Mouse (Mus musculus) CD4-positive, CD25-positive, alpha-beta regulatory T cell, adult 4 months (primary cell): Measurements from ENCODE around the gene Fam160a1. TPM values are rescaled to one million over a fixed set of nuclear protein-coding genes. Genes with fewer than 3 reads are reported as not detected.

Source experiments
- ATAC-seq: one replicate; pipeline ENCODE4 v1.8.0; 2017
- polyA plus RNA-seq, 2 experiments: library from polyadenylated mRNA; unstranded; fragments of 100-300 nt; shearing (Covaris generic); gene quantifications; one replicate each; pipeline ENCODE4 v1.2.1; 2017

Fam160a1 gene
- polyA plus RNA-seq, 2 experiments from 2014 or later: 3.8 to 8.0 TPM

DNA sequence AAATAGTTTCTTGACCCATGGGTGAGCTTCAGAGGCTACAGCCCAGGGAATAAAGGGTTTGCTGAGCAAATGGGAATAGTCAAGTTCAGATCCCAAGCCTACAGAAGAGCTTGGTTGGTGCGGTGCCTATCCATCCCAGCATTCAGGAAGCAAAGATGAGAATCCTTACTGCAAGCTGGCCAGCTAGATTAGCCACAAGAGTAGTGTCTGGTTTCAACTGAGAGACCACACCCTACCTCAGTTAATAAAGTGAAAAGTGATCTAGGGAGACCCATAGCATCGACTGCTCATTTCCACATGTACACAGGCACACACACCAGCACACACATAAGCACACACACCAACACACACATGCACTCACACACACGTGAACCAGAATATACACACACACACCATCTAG is 75.3 kb downstream of the Fam160a1 start:
- no peak for ATAC-seq

DNA sequence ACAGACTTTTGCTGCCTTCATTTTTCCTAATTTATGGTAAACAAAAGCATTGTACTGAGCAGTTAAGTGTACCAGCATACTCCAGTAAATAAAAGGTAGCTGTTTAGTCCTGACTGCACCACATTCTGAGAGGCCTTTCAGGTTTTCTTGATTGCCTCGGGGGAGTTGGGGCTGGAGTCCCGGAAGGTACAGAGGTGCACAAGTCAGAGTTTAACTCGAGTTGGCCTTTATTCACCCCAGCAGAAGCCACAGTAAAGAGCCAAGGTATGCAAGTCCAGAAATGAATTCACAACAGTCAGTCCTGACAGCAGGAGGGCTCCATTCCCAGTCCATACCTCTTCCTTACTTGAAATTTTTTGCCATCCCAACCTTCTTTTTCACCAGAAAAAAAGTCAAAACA is 78.5 kb downstream of the Fam160a1 start:
- ATAC-seq: no peak

DNA sequence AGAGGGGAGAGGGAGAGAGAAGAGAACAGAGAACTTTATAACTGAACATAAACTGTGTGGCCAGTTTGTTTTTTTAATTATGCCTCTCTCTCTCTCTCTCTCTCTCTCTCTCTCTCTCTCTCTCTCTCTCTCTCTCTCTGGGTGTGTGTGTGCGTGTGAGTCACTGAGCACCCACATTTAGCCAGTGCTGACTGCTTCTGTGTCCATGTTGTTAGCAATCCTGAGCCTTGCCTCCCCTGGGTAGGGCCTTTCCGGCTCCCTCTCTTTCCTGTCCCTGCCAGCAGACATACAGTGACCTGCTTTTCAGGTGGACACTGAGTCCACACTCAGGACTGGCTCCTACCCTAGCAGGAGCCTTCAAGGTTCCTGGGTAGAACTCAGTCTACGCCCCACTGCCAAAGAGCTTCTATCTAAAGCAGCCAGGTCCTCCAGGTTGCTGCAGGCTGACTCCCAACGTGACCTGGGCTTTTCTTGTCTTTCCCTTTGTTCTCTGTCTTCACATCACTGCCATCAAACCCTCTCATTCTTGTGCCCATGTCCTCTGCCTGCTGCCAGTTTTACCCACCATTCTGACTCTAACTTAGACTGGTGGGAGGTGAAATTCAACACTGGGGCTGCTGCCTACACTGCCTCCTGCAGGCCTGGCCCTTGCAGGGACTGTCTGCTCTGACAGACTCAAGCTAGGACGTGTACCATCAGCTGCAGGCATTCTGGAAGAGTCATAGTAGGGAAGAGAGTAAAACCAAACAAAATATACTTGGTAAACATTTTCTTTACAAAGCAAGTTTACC is 83.0 kb downstream of the Fam160a1 start:
- ATAC-seq: no peak

DNA sequence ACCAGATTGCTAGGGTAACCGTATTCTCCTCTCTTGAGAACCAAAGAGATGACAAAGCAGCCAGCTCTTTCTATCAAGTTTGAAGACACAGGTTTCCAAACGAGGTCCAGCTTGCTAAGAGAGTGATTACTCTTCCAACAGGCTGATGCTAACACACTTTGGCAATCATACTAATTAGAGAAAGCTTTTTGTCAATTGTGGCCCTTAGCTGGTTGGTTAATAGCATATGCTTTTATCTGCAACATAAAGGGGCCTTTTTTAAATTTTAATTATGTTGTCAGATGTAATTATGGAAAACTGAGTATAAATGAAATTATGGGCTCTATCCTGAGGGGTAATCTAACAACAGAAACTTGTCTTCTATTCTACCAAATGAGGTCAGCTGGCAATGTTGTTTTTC is 89.9 kb downstream of the Fam160a1 start:
- no peak for ATAC-seq

DNA sequence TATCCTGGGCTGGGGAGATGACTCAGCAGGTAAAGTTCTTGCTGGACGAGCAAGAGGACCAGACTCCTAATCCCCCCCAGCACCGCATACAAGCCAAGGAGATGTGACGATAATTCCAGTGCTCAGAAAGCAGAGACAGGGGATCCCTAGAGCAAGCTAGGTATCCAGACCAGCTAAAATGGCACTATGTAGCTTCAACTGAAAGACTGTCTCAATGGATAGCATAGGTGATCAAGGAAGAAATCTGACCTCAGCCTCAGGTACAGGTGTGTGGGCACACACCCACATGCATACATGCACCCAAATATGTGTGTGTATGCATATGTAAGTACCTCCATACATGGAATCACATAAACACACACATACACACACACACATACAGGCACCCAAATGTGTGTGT is 91.1 kb downstream of the Fam160a1 start:
- ATAC-seq: no peak

DNA sequence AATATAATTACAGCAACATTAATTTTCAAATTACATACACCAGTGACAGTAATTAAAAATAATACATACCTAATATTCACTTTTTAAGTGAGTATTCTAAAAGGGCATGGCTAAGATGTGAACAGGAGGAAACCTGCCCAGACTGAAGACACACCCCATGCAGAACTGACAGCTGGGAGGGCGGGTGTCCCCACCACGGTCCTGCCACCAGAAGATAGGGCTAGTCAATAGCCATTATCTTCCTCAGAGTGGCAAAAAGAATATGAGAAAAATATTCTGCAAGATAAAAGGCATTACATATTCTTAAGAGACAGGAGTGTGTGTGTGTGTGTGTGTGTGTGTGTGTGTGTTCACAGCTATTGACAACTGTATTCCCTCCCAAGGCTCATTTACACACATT is 92.0 kb downstream of the Fam160a1 start:
- ATAC-seq: no peak

DNA sequence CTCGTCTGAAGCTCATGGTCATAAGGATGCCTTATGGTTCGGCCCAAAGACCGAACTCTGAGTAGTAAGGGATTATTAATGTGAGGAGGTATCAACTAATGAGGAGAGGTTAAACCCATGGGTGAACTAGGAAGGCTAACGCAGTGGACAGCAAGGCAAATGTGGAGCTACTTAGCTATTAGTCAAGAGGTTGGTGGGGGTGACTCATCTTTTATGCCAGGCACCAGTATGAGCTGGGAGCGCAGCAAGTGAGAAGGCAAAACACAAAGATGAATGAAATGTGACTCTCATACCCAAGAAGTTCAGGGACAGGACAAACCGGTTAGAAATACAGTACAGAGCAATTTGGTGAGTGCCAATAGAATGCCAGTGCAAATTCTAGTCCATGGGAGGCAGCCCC is 94.5 kb downstream of the Fam160a1 start:
- no peak for ATAC-seq

DNA sequence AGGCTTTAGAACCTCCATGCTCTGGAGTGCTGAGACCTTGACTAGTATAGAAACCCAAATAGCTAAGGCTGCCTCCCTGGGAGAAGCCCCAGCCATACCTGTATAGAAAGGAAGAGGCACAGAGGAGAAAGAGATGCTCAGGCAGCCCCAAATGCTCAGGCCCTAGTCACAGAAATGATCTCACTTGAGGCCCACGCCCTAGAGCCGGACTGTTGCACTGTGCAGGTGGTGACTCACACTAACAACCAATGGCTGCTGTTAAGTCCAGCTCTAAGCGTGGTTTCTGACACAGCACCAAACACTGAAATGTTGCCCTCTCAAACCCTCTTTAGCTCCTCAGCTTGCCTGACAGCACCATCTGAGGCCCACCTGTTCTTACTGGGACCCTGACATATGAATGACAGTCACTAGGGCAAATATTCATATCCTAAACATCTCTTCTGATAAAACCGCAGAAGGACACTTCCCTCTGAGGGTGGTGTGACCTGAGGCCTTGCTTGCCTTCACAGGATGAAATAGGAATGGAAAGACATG is 101.3 kb downstream of the Fam160a1 start:
- ATAC-seq: no peak

DNA sequence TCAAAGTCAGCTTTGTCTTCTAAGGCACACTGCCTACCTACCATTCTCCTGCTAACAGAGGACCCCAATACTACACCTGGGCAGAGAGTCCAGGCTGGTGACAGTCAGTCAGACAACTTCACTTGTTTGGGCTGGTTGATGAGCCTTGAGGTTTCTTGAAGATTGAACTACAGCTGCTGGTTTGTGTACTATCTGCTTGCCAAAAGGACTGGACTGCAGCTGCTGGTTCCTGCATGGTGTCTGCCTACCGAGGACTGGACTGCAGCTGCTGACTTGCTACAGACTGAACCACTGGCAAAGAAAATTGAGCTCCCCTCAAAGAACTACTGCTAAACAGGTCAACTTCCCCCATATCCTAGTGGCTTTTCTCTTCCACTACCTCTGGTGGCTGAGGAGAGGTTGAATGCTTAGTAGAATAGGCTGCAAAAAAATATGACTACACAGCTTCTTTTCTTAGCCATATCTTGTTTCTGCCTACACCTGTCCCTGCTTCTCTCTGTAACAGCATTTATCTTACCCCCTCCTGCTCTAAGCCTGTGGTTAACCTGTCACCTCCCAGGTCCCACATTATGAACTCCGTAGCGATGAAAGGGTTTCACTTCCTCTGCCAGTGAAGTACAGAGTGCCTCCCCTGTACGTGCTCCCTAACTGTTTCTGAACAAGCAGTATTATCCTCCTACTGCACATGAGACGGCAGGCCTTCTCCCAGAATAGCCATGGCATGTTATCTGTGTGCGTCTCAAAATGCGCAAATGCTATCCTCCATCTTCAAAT is 103.0 kb downstream of the Fam160a1 start:
- ATAC-seq: no peak

DNA sequence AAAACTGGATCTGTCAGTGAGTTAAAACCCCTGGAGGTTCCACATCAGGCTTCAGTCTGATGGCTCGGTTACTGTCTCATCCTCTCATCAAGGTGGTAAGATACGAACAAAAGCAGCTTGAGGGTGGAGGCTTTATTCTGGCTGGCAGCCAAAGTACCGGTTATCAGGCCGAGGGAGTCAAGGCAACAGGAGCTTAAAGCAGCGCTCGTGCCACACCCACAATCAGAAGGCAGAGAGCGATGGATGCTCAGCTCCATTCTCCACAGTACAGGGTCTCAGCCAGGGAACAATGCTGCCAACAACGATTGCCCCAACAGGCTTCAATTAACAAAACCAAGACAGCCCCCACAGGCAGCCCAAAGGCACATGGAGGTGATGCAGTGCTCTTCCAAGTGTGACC is 106.4 kb downstream of the Fam160a1 start:
- ATAC-seq: no peak

DNA sequence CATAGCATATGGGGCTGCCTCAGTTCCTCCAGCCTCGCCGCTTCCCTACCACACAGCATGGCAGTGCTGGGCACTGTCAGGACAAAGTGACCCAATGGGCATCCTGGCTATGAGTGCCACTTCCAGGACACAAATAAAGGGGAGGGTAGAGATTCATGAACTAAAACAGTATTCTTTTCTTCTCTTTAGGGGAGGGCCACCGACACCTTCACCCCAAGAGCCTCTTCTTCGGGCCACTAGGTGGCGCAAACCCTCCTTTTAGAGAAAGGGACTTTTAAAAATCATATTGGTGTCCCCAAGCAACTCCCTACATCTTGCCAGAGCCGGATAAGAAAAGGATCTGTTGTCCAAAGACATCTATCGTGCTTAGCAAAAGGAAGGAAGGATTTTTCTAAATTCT is 109.7 kb downstream of the Fam160a1 start:
- ATAC-seq: no peak

DNA sequence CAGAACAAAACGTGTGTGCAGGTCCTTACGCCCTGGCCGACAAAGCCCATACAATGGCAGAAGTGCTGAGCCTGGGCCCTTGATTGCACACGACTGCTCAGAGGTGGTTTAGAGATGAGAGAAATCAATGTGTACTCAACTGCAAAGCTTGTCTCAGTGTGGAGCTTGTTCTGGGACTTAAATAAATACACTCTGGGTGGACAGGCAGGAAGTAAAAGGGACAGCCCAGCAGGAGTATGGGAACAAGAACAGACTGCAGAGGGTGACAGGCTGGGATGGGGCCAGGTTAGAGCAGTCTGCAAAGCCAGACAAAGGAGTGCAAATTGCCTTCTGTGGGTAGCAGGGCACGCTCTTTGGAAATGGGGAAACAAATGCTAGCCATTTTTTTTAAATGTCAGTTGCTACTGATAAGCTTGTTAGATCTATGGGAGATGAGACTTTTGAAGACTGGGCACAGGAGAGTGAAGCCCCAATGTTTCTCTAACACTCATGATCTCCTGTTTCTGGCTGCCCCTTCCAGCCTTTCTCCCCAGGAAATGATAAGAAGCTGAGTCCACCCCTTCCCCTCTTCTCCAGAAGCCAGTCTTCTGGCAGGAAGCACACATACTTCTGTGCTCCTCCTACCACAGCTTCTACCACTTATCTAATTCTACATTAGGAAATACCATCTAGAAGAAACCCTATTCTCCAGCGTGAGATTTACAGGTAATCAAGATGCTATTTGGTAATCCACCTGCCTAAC is 113.8 kb downstream of the Fam160a1 start:
- ATAC-seq: no peak

DNA sequence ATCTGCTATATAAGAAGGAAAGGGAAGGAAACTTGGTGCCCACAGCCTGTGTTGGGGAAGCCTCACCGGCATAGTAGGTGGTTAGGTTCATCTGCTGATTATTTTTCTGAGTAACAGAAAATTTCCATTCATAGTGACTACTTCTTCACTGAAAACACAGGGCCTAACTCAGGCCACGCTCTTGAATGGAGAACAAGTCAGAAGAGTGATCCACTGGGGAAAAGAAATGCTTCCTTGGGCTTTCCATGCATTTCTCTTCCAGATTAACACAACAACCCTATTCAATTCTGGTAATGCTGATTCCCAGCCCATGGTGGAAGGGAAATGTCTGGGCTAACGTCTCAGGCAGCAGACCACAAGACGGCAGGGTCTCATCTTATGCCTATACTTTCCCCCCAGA is 118.6 kb downstream of the Fam160a1 start:
- ATAC-seq: no peak

DNA sequence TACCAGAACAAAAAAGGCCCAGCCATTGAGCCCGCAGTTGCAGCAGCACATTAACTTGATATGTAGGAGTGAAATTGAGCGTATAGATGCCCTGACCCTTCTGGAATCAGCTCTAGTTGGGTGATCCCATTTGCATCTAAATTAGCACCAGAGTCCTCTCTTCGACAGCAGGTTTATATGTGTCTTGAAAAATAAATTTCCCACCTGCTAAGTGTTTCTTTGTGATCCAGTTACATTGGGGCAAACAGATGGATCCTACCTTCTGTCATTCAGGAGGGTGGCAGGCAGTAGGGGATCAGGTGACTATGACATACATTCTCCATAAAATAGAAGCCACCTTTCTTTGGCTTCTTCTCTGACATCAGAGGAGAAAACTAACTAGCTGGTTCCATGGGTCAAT is 122.0 kb downstream of the Fam160a1 start:
- no peak for ATAC-seq

DNA sequence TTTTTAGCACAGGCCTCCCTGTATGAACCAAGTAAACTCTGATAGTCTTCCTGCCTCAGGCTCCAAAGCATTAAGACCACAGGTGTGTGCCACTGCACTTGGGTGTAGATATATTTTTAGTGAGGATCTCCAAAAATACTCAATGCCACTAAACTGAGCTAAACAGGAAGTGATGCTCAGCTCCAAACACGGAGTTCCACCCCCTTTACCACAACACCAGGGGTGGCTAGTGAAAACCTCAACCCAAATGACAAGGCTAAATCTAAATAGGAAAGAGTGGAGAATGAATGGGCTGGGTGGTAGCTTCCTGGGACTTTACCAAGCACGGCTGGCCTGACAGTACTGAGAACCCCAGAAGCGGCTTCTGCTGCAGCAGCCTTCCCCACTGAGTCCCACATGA is 124.1 kb downstream of the Fam160a1 start:
- no peak for ATAC-seq

DNA sequence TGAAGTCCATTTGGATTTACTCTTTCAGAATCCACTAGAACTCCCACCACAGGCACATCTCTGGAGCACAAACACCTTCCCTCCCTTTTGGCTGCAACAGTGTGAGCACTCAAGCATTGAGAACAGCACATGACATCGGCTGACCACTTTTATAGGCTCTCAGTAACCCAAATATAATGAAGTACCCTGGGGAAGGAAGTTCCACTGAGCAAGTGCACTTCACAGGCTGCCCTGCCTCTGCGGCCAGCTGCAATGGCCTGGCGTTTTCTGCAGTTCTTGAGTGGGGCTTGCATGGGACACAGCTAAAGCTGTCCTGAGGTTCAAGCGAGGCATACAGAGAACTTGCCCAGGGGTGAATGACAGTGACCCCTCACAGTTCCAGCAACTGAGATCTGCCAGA is 126.0 kb downstream of the Fam160a1 start:
- ATAC-seq: no peak

DNA sequence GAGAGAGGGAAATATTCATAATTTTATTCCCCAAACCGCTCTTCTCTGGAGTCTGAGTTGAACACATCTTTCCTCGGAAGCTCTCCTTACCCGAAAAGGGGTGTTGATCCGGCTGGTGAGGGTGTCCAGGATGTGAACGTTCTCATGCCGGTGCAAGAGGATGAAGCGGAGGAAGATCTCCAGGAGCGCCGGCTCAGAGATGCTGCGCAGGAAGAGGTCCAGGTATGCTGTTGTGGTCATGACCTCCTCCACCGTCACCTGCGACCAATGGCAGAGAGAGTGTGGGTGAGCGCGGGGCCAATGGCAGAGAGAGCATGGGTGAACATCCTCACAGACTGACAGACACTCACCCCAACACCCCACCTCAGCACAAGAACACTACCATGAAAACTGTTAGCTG is 128.8 kb downstream of the Fam160a1 start:
- no peak for ATAC-seq

DNA sequence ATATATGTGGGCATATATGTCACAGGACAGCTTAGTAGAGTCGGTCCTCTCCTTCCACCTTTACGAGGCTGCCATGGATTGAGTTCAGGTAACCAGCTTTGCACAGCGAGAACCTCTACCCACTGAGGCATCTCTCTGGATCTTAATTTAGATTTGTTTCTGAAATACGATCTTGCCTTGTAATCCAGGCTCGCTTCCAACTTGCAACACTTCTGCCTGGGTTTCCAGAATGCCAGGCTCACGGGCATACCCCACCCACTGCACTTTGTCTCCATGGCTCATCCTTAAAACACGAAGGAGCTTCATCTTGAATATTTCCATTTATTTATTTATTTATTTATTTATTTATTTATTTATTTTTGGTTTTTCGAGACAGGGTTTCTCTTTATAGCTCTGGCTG is 131.8 kb downstream of the Fam160a1 start:
- no peak for ATAC-seq

DNA sequence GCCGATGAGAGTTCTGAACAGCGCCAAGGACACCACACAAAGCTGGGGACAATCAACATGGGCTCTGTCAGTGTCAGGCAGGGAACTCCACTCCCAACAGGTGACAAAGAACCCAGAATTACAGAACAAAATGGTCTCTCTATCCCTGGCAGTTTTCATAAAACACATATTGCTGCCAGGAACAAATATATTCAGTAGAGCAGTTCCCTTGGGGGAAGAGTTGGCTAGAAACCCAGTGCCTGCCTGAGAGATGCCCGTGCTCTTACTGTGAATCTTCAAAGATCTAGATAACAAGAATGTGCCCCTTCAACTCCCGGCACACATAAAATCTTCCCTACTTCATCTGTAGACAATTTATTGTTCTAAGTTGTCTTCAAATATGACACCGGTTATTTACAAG is 133.5 kb downstream of the Fam160a1 start:
- no peak for ATAC-seq

DNA sequence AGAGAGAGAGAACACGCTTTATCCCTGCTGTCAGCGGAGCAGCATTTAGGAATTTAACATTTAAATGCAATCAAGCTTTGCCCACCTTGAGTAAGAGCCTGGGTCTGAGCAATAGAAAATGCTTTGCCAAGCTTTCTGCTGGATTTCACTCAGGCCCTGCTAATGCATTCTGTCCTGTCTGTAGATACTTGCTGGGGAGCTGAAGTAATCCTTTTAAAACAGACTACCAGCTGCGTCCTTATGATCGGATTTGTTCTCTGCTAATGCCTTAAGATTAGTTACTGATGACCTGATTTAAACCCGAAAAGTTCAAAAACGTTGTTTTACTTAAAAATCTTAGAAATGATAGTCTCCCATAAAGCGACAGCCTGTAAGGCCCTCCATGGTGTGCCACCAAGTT is 136.0 kb downstream of the Fam160a1 start:
- no peak for ATAC-seq

DNA sequence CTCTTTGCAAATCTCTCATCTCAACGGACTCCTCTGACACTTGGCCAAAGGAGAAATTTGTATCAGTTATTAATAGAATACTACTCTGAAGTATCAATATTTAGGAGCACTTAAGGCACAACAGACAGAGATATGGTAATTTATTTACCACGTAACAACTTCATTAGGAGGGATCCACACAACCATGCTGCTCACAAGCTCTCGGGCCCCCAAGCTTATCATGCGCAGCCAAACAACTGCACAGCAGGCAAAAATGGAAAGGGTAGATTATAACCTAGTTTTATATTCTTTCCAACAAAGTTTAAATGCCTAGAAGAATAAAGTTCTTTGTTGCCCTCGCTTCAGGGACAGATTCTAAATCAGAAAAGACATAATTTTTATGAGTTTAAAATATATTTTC is 137.1 kb downstream of the Fam160a1 start:
- no peak for ATAC-seq

DNA sequence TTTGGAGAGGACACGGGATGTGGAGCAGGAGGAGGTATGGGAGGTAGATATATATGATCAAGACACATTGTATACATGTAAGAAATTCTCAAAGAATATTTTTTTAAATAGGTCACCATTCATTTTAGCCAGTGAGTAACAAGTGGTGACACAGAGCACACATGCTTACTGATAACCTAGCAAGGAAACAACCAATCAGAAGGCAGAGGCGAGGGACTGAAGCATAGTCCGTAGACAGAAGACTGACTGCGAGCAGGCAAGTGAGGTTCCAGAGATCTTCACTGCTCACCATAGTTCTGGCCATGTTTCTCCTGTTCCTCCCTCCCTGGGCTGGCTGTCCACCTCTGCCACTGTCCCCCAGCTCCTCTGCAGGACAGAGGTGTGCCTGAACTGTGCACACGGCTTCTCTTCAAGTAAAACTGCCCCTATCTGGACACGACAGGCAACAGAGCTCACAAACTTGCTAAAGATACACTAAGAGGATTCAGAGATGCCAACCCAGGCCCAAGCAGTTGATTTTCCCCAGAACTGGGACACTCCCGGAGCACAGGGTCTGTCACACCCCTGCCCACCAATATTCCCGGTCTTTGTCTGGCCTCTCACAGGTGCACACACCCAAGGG is 137.7 kb downstream of the Fam160a1 start:
- ATAC-seq: no peak

DNA sequence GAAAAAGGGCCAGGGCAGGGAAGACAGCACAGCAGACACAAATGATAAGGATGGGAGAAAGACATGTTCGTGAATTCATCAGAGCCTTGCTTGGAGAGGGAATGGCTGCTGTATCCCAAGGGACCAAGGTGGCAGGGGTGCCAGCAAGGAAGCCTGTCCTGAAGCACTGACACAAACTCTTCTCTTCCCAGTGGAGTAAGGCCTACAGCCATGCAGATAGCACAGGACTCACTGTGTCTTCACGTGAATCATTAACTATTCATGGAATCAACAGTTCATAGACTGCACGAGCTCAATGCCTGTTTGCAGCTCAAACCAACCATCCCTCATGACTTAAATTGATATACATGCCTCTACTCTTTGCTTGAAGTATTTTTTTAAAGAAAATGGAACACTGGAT is 139.1 kb downstream of the Fam160a1 start:
- no peak for ATAC-seq
